Mouse (Mus musculus) olfactory bulb, adult 2 months (tissue): ENCODE results near the gene Fam3c.

ENCODE experiments used
- CTCF ChIP-seq: fragments of 200-500 bp; IDR thresholded peaks from 2 replicates; pipeline ENCODE4 v1.5.1; 2012; ENCODE audit warnings: low read depth, mild to moderate bottlenecking, low read length, moderate library complexity; ENCODE audit not compliant: insufficient read depth
- POLR2A ChIP-seq: fragments of 200-500 bp; IDR thresholded peaks from 2 replicates; pipeline ENCODE4 v1.6.1; 2012; ENCODE audit warnings: mild to moderate bottlenecking, low read depth, low read length, moderate library complexity; ENCODE audit not compliant: insufficient read depth

GRCm38 (mm10) chr6:22258784-22259183 lies 97.3 kb downstream of the Fam3c start:
- no peak for TF ChIP-seq CTCF
- TF ChIP-seq POLR2A, result no peak
